Mouse (Mus musculus) liver, embryonic 14.5 days (tissue): ENCODE results near the gene Lama2.

ENCODE experiments used
- CTCF ChIP-seq: IDR thresholded peaks from 2 replicates; pipeline ENCODE4 v1.5.1; 2016; ENCODE audit warnings: antibody characterized with exemption, low read depth, control low read depth
- EP300 ChIP-seq: IDR thresholded peaks from 2 replicates; pipeline ENCODE4 v1.6.1; 2016; ENCODE audit warnings: antibody characterized with exemption, low read depth

- TF ChIP-seq CTCF (no peak), EP300 (no peak)
These were observed 430.8 kb downstream of the Lama2 start for GRCm38 (mm10) chr10:27188630-27189365.
